23 mouse cellular contexts compared by ENCODE assay signal in the genomic region with DNA sequence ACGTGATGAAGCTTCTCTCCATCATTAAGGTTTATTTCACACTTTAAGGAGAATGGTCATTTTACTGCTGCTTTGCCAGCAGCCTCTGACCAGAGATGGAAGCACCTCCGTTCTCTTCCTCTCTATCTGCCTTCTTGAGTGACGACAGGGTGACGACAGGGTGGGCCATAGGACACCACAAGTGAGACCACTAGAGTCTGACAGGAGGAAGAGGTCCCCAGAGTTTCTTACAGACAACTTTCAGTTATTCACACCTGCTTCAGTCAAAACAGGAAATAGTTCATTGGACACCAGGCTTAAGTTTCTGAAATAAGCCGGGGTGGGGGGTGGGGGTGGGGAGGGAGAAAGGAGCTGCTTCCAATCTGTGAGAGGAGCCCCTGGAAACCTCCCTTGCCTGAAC.
DNase-seq lines count a peak whose midpoint lies in the region; ATAC-seq and TF ChIP-seq lines count a peak whose summit lies in the region.
"Had no signal": no experiment of that assay in that cellular context is flagged by ENCODE, and none has a peak within 500 bp of the region (broad histone marks: within the 10 kb centered on the region; RNA-seq: fewer than 3 reads in every experiment).

No protein-coding gene starts in this region.

- H3K27ac ChIP-seq in limb, embryonic 13.5 days = peak overlapping the region; percentile 40; the same call in 1 of the 2 replicates
- no peak overlapping the region for H3K27ac ChIP-seq in limb, embryonic 10.5 days
- H3K27ac ChIP-seq in bone marrow, adult 2 months (ENCODE audit: control insufficient read depth, insufficient read depth, low read depth, low read length, poor library complexity) = peak overlapping the region; percentile 84
- H3K27ac ChIP-seq: forebrain, embryonic 12.5 days; heart, adult 2 months; heart, embryonic 15.5 days; liver, embryonic 13.5 days; macrophage; midbrain, embryonic 12.5 days; neural tube, embryonic 12.5 days; stomach, embryonic 15.5 days had no signal

- peak; percentile 6; the same call in 1 of the 2 replicates for TF ChIP-seq CTCF in bone marrow, adult 2 months (IDR thresholded peaks at IDR 0.05; ENCODE audit: control insufficient read depth, insufficient read depth, low read length)

- H3K9ac ChIP-seq in limb, embryonic 13.5 days = no peak overlapping the region
- H3K9ac ChIP-seq: forebrain, embryonic 12.5 days; heart, embryonic 15.5 days; liver, embryonic 13.5 days; midbrain, embryonic 12.5 days; neural tube, embryonic 12.5 days; stomach, embryonic 15.5 days had no signal

- no peak overlapping the region for H3K4me2 ChIP-seq in limb, embryonic 13.5 days (replicated peaks)
- H3K4me2 ChIP-seq: forebrain, embryonic 12.5 days; heart, embryonic 15.5 days; liver, embryonic 13.5 days; midbrain, embryonic 12.5 days; neural tube, embryonic 12.5 days; stomach, embryonic 15.5 days had no signal

- H3K27me3 ChIP-seq in limb, embryonic 13.5 days = no peaks in the 10 kb centered on the region
- H3K27me3 ChIP-seq in limb, embryonic 10.5 days (ENCODE audit: low read depth, poor library complexity, severe bottlenecking) = no peaks in the 10 kb centered on the region
- H3K27me3 ChIP-seq: forebrain, embryonic 12.5 days; heart, embryonic 15.5 days; liver, embryonic 13.5 days; midbrain, embryonic 12.5 days; neural tube, embryonic 12.5 days; stomach, embryonic 15.5 days had no signal

- peaks cover 12% of the 10 kb centered on the region for H3K4me1 ChIP-seq in limb, embryonic 13.5 days
- peaks cover 9% of the 10 kb centered on the region for H3K4me1 ChIP-seq in limb, embryonic 10.5 days
- H3K4me1 ChIP-seq in bone marrow, adult 2 months (ENCODE audit: control insufficient read depth, insufficient read depth, low read length) = no peaks in the 10 kb centered on the region; the same call in none of the 2 replicates
- H3K4me1 ChIP-seq: forebrain, embryonic 12.5 days; liver, embryonic 13.5 days; midbrain, embryonic 12.5 days; neural tube, embryonic 12.5 days; stomach, embryonic 15.5 days had no signal

- no peak for DNase-seq in limb, embryonic 10.5 days (ENCODE audit: low spot score)
- peak; percentile 48 to 49 for DNase-seq in natural killer cell, adult 2 months (ENCODE audit: low spot score in 2 of 2)
- DNase-seq in thymus, postnatal 36 days = peak; percentile 22 to 36
- DNase-seq in lung, adult 18-20 months = no peak
- no peak for DNase-seq in adrenal gland, adult 8-10 months
- DNase-seq in gastrocnemius, postnatal 4 days (ENCODE audit: low spot score in 2 of 2) = no peak
- DNase-seq: adrenal gland, adult 2 months; cerebellum, adult 11-12 months; cerebellum, postnatal 14 days; gastrocnemius, postnatal 10 days; heart, adult 2 months; kidney, adult 18-20 months; kidney, postnatal 14 days; liver, embryonic 13.5 days; right cerebral cortex, adult 18-20 months had no signal

- no peaks in the 10 kb centered on the region for H3K9me3 ChIP-seq in limb, embryonic 13.5 days
- H3K9me3 ChIP-seq in limb, embryonic 10.5 days (replicated peaks) = no peaks in the 10 kb centered on the region
- H3K9me3 ChIP-seq: forebrain, embryonic 12.5 days; heart, embryonic 15.5 days; liver, embryonic 13.5 days; midbrain, embryonic 12.5 days; neural tube, embryonic 12.5 days; stomach, embryonic 15.5 days had no signal

- no peak overlapping the region for H3K4me3 ChIP-seq in limb, embryonic 13.5 days
- H3K4me3 ChIP-seq in limb, embryonic 10.5 days = no peak overlapping the region
- H3K4me3 ChIP-seq in bone marrow, adult 2 months (replicated peaks; ENCODE audit: control insufficient read depth, low read depth, low read length) = no peak overlapping the region
- H3K4me3 ChIP-seq: forebrain, embryonic 12.5 days; heart, adult 2 months; heart, embryonic 15.5 days; liver, embryonic 13.5 days; midbrain, embryonic 12.5 days; neural tube, embryonic 12.5 days; stomach, embryonic 15.5 days had no signal

- 52% methylated on average over 5 of the region's 5 CpGs for WGBS in limb, embryonic 13.5 days
- WGBS in limb, embryonic 10.5 days = 60% methylated on average over 5 of the region's 5 CpGs
- WGBS in bone marrow, adult 2 months = 17% methylated on average over 5 of the region's 5 CpGs

- H3K36me3 ChIP-seq in limb, embryonic 13.5 days = no peaks in the 10 kb centered on the region
- no peaks in the 10 kb centered on the region for H3K36me3 ChIP-seq in limb, embryonic 10.5 days
- H3K36me3 ChIP-seq: forebrain, embryonic 12.5 days; heart, embryonic 15.5 days; liver, embryonic 13.5 days; midbrain, embryonic 12.5 days; neural tube, embryonic 12.5 days; stomach, embryonic 15.5 days had no signal

- no peak for ATAC-seq in limb, embryonic 13.5 days (ENCODE audit: low FRiP score, low read depth)

- no peak for TF ChIP-seq POLR2A in bone marrow, adult 2 months (IDR thresholded peaks at IDR 0.05; ENCODE audit: borderline replicate concordance, control insufficient read depth, low read depth, low read length)

Comparison
In these comparisons a context has a peak if more than half of its experiments do, and no peak if none do; other contexts are left out.
1. DNase-seq: peak in natural killer cell, adult 2 months (2 of 2) and thymus, postnatal 36 days (2 of 2); none in limb, embryonic 10.5 days (single experiment), lung, adult 18-20 months (0 of 2), adrenal gland, adult 8-10 months (single experiment) and gastrocnemius, postnatal 4 days (0 of 2).